Mouse (Mus musculus) stomach, embryonic 16.5 days (tissue): ENCODE results near the gene Ptbp1. TPM values are rescaled to one million over a fixed set of nuclear protein-coding genes. Genes with fewer than 3 reads are reported as not detected.
"Not testable (repeated sequence)": the region's sequence is repeated elsewhere in the genome, so short reads cannot be mapped to it uniquely, and the experiment has no call there.

ENCODE experiments used
- ATAC-seq: fragments of 200-750 bp; cut with Nextera tagmentation; 2 replicates; pipeline ENCODE4 v1.8.0; 2017; ENCODE audit warnings: moderate number of reproducible peaks, moderate TSS enrichment; ENCODE audit not compliant: insufficient read depth, low FRiP score
- H3K27ac ChIP-seq: fragments of 300-500 bp; sonication (generic); 2 replicates; pipeline ENCODE4 v1.5.1; 2014; ENCODE audit warnings: low read length
- H3K27me3 ChIP-seq: fragments of 300-500 bp; sonication (generic); 2 replicates; pipeline ENCODE4 v1.6.1; 2014; ENCODE audit warnings: low read length, control low read depth, mixed read lengths; ENCODE audit not compliant: control insufficient read depth, insufficient read depth
- H3K36me3 ChIP-seq: fragments of 300-500 bp; sonication (generic); 2 replicates; pipeline ENCODE4 v1.6.1; 2014; ENCODE audit warnings: low read length; ENCODE audit not compliant: control insufficient read depth, insufficient read depth
- H3K4me1 ChIP-seq: fragments of 300-500 bp; sonication (generic); 2 replicates; pipeline ENCODE4 v1.6.1; 2014; ENCODE audit warnings: low read length, control low read depth, mixed read lengths; ENCODE audit not compliant: control insufficient read depth, insufficient read depth
- H3K4me2 ChIP-seq: fragments of 300-500 bp; sonication (generic); 2 replicates; pipeline ENCODE4 v1.6.1; 2014; ENCODE audit warnings: low read depth, low read length, mixed read lengths
- H3K4me3 ChIP-seq: fragments of 300-500 bp; sonication (generic); replicated peaks from 2 replicates; pipeline ENCODE4 v1.5.1; 2014; ENCODE audit warnings: mild to moderate bottlenecking, low read length
- H3K9ac ChIP-seq: fragments of 300-500 bp; sonication (generic); 2 replicates; pipeline ENCODE4 v1.6.1; 2014; ENCODE audit warnings: low read length
- H3K9me3 ChIP-seq: fragments of 300-500 bp; sonication (generic); replicated peaks from 2 replicates; pipeline ENCODE4 v1.6.1; 2016; ENCODE audit warnings: low read length, control low read depth; ENCODE audit not compliant: control insufficient read depth
- WGBS: fragments of 180-500 bp; shearing (Covaris S2); extraction: QIAGEN DNeasy Blood & Tissue Kit; methylation state at CpG from one replicate; pipeline ENCODE4 v1.1.7; 2014; 5-methylcytosine and 5-hydroxymethylcytosine counted together
- polyA plus RNA-seq: library from polyadenylated mRNA; unstranded; fragments of >200 nt; fragmentation: Nextera tagmentation; extraction: Ambion mirVana; gene quantifications from 2 replicates; pipeline ENCODE4 v1.2.1, GENCODE M21; 2015

The Ptbp1 gene
- polyA plus RNA-seq, 1 experiment from 2014 or later: 268 TPM

DNA sequence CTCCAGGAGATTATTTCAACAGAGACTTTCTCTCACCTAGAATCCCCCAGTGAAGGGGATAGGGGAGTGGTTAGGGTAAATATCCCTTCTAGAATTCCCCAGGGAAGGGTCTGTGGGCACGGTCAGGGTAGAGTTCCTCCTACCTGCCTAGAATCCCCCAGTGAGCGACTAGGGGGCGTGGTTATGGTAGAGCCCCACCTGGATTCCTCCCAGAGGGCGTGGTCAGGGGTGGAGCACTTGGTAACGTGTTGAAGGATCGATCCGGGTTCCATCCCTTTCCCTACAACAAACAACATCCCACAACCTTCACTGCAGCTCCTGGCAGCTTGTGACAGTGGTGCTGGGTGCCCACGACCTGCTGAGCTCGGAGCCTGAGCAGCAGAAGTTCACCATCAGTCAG is 26.5 kb downstream of the Ptbp1 start:
- 0 out of 2 replicates have a peak overlapping the region, but pooled peaks have one; percentile 7 for H3K4me3 ChIP-seq
- no peak overlapping the region for H3K27ac ChIP-seq
- WGBS: 14% methylated on average over 9 of the region's 9 CpGs
- H3K4me2 ChIP-seq: peak overlapping the region; percentile 31; the same call in 1 of the 2 replicates
- no peak overlapping the region for H3K9ac ChIP-seq
- H3K36me3 ChIP-seq: no peaks in the 10 kb centered on the region
- H3K4me1 ChIP-seq: no peaks in the 10 kb centered on the region
- no peaks in the 10 kb centered on the region for H3K27me3 ChIP-seq
- H3K9me3 ChIP-seq: no peaks in the 10 kb centered on the region
- no peak for ATAC-seq

- Histone ChIP-seq H3K9me3 (no peaks in the 10 kb centered on the region), H3K9ac (peak overlapping the region; percentile 54; the same call in 1 of the 2 replicates), H3K4me2 (peak overlapping the region; percentile 37), H3K27me3 (no peaks in the 10 kb centered on the region), H3K4me3 (no peak overlapping the region), H3K36me3 (no peaks in the 10 kb centered on the region), H3K27ac (no peak overlapping the region), H3K4me1 (no peaks in the 10 kb centered on the region)
- ATAC-seq: peak; percentile 57; the same call in 1 of the 2 replicates
- 7% methylated on average over 22 of the region's 22 CpGs for WGBS
Observed at GRCm38 (mm10) chr10:79881981-79882380, 27.8 kb downstream of the Ptbp1 start.

DNA sequence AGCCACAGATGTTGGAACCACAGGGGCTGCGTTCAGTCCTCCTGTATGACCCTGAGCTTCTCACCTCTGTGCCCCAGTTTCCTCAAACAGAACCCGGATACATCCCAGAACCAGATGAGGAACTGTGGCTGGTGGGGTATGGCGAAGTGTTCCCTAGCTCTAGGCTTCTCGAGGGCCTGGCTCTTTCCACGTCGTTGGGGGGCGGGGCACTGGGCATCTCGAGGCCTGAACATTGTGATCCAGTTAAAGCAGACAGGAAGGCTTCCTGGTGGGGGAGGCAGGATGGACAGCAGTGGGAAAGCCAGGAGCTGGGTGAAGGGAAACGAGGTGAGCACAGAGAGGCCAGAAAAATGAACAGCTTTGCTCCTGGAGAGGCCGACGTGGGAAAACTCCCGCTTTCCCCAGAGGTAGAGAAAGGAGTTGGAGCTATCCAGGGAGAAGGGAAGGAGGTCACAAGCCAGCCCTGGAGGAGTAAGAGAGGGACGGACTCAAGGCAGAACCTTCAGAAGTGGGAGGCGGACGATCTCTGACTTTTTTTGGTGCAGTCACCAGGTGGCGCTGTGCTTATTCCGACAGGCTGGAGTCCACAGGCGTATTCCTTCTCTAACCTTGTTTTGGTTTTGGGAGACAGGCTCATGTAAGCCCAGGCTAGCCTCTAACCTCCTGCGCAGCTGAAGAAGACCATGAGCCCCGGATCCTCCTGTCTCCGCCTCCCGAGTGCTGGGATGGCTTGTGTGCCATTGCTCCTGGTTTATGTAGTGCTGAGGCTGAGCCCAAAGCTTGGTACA is 29.3 kb downstream of the Ptbp1 start:
- no peaks in the 10 kb centered on the region for H3K36me3 ChIP-seq
- no peaks in the 10 kb centered on the region for H3K4me1 ChIP-seq
- 0 out of 2 replicates have a peak, but pooled peaks have one; percentile 26 for ATAC-seq
- H3K4me2 ChIP-seq: no peak overlapping the region
- H3K9ac ChIP-seq: peak overlapping the region; percentile 8; the same call in 1 of the 2 replicates
- H3K27me3 ChIP-seq: no peaks in the 10 kb centered on the region
- no peaks in the 10 kb centered on the region for H3K9me3 ChIP-seq
- no peak overlapping the region for H3K4me3 ChIP-seq
- no peak overlapping the region for H3K27ac ChIP-seq
- WGBS: 19% methylated on average over 22 of the region's 22 CpGs

DNA sequence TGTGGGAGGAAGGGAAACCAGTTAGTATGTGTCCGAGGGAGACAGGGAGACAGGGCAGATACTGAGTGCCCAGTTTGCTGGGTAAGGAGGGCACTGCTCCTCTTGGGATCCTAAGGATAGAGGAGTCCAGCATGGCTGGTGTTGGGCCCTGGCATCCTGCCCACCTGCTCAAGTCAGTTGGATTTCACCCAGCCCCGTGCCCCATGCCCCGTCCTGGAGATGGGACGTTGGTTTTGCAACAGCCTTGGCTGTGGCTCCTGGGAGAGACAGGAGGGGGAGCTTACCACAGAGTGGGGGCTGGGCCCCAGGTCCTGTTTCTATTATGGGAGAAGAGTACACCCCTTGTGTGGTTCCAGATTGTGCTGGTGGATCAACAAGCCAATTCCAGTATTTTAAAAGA is 30.2 kb downstream of the Ptbp1 start:
- Histone ChIP-seq H3K36me3 (no peaks in the 10 kb centered on the region), H3K27me3 (no peaks in the 10 kb centered on the region), H3K4me1 (no peaks in the 10 kb centered on the region), H3K4me2 (no peak overlapping the region), H3K9ac (no peak overlapping the region), H3K4me3 (no peak overlapping the region), H3K27ac (no peak overlapping the region), H3K9me3 (no peaks in the 10 kb centered on the region)
- no peak for ATAC-seq
- 58% methylated on average over 4 of the region's 4 CpGs for WGBS

- H3K27ac ChIP-seq, H3K4me2 ChIP-seq, H3K36me3 ChIP-seq, H3K4me3 ChIP-seq, H3K4me1 ChIP-seq, ATAC-seq, H3K9me3 ChIP-seq, H3K9ac ChIP-seq, H3K27me3 ChIP-seq: not testable (repeated sequence)
- WGBS: 73% methylated on average over 3 of the region's 3 CpGs
Observed at GRCm38 (mm10) chr10:79884938-79885337, 30.7 kb downstream of the Ptbp1 start.

DNA sequence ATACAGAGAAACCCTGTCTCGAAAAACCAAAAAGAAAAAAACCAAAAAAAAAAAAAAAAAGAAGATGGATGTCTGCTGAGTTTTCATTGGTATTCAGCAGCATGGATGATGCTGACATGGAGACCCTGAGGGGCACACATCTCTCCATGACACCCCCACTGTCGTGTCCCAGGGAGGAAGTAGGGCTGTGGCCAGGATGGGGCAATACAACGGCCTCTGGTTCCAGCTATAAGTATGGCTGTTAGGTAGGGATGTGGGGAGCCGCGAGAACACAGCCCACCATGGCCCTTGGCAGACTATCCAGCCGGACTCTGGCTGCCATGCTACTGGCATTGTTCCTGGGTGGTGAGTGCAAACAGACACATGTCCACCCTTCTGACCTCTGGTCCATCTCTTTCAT is 31.8 kb downstream of the Ptbp1 start, which contains the start of gene Elane:
TSS of gene Elane (plus strand) at position 194 of the 400 bp plus-strand sequence.
- H3K36me3 ChIP-seq: no peaks in the 10 kb centered on the region

GRCm38 (mm10) chr10:79886611-79887010 is 32.4 kb downstream of the Ptbp1 start:
- no peak overlapping the region for H3K4me3 ChIP-seq
- WGBS: 77% methylated on average over 8 of the region's 8 CpGs
- no peaks in the 10 kb centered on the region for H3K9me3 ChIP-seq
- H3K9ac ChIP-seq: no peak overlapping the region
- H3K27ac ChIP-seq: no peak overlapping the region
- no peak for ATAC-seq
- H3K27me3 ChIP-seq: no peaks in the 10 kb centered on the region
- H3K4me2 ChIP-seq: no peak overlapping the region
- H3K36me3 ChIP-seq: no peaks in the 10 kb centered on the region
- no peaks in the 10 kb centered on the region for H3K4me1 ChIP-seq

More for the DNA sequence above, 31.8 kb downstream of the Ptbp1 start, which contains the start of gene Elane:
- Histone ChIP-seq H3K9ac (no peak within 1 kb of the TSS), H3K27me3 (no peaks in the 10 kb centered on the region), H3K27ac (no peak within 1 kb of the TSS), H3K9me3 (no peaks in the 10 kb centered on the region), H3K4me2 (no peak within 1 kb of the TSS), H3K4me3 (no peak within 1 kb of the TSS), H3K4me1 (no peaks in the 10 kb centered on the region)
- ATAC-seq: no peak
- 85% methylated on average over 6 of the region's 6 CpGs for WGBS

DNA sequence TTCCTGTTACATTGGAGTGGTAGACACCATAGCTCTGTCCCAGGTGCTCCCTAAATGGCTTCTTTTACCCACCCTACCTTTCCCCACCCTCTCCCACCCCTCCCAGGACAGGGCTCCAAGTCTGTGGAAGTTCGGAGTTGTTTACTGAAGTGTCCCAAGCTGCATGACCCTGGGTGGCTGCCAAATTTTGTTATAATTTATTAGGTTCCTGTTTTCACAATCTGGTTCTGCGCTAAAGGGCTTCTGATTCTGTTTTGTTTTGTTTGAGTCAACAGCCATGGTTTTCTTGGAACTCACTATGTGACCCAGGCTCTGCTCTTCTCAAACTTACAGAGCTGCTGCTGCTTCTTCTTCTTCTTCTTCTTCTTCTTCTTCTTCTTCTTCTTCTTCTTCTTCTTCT is 35.2 kb downstream of the Ptbp1 start:
- H3K36me3 ChIP-seq: no peaks in the 10 kb centered on the region
- WGBS: 42% methylated on average over 2 of the region's 2 CpGs
- H3K27ac ChIP-seq: no peak overlapping the region
- H3K9me3 ChIP-seq: no peaks in the 10 kb centered on the region
- H3K4me2 ChIP-seq: no peak overlapping the region
- ATAC-seq: no peak
- no peak overlapping the region for H3K4me3 ChIP-seq
- no peaks in the 10 kb centered on the region for H3K4me1 ChIP-seq
- no peaks in the 10 kb centered on the region for H3K27me3 ChIP-seq
- no peak overlapping the region for H3K9ac ChIP-seq

DNA sequence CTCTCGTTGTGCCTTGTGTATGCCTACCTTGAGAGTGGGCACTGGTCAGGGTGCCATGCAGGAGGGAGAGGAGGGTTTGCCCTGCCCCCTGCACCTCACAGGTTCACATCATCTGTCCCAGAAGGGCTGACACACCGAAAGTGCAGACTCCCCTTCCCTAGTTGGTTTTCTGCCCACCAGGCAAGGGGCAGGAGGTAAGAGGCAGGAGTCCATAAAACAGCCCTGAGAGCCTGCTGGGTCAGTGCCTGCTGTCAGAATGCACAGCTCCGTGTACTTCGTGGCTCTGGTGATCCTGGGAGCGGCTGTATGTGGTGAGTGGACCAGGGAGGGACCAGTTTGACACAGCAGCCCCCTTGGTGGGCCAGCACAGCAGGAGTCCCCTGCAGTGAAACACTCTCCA is 36.4 kb downstream of the Ptbp1 start, which contains the start of gene Cfd:
TSS of gene Cfd (plus strand) at position 184 of the 400 bp plus-strand sequence.
- H3K9ac ChIP-seq: no peak within 1 kb of the TSS; the same call in 1 of the 2 replicates
- no peaks in the 10 kb centered on the region for H3K9me3 ChIP-seq
- H3K4me3 ChIP-seq: no peak within 1 kb of the TSS
- no peaks in the 10 kb centered on the region for H3K4me1 ChIP-seq
- no peak for ATAC-seq
- H3K36me3 ChIP-seq: peaks cover 5% of the 10 kb centered on the region; the same call in 1 of the 2 replicates
- no peak within 1 kb of the TSS for H3K27ac ChIP-seq
- no peaks in the 10 kb centered on the region for H3K27me3 ChIP-seq
- H3K4me2 ChIP-seq: no peak within 1 kb of the TSS
- 49% methylated on average over 5 of the region's 5 CpGs for WGBS
